Mouse (Mus musculus) frontal cortex, postnatal 10 days (tissue): Measurements from ENCODE around the gene Gata2.

ENCODE experiments used
- DNase-seq, 2 experiments: peaks; one replicate each; pipeline ENCODE4 v3.0.0; 2022; ENCODE audit warnings: low spot score in 2 of 2, mixed read lengths in 1 of 2

Gata2 gene

GRCm38 (mm10) chr6:88194978-88195325, 1.3 kb downstream of the Gata2 start:
- DNase-seq: no peak

GRCm38 (mm10) chr6:88196054-88196732, 2.5 kb downstream of the Gata2 start:
- DNase-seq: no peak

GRCm38 (mm10) chr6:88196733-88197312, 3.1 kb downstream of the Gata2 start:
- no peak for DNase-seq

GRCm38 (mm10) chr6:88197313-88198069, 3.8 kb downstream of the Gata2 start:
- DNase-seq: no peak

- no peak for DNase-seq
Measured at GRCm38 (mm10) chr6:88198070-88198940, 4.6 kb downstream of the Gata2 start.

- DNase-seq: no peak
Measured at GRCm38 (mm10) chr6:88199001-88199717, 5.5 kb downstream of the Gata2 start.

GRCm38 (mm10) chr6:88199718-88200692, 6.3 kb downstream of the Gata2 start:
- DNase-seq: no peak

- no peak for DNase-seq
Measured at GRCm38 (mm10) chr6:88200693-88201609, 7.3 kb downstream of the Gata2 start.

GRCm38 (mm10) chr6:88201926-88202700, 8.4 kb downstream of the Gata2 start:
- no peak for DNase-seq

GRCm38 (mm10) chr6:88202921-88203690, 9.4 kb downstream of the Gata2 start:
- DNase-seq: no peak

GRCm38 (mm10) chr6:88203791-88204405, 10.2 kb downstream of the Gata2 start:
- no peak for DNase-seq

GRCm38 (mm10) chr6:88204531-88205385, 11.1 kb downstream of the Gata2 start:
- no peak for DNase-seq

- no peak for DNase-seq
Measured at GRCm38 (mm10) chr6:88205386-88205700, 11.7 kb downstream of the Gata2 start.

GRCm38 (mm10) chr6:88205937-88206336, 12.2 kb downstream of the Gata2 start:
- no peak for DNase-seq

GRCm38 (mm10) chr6:88206566-88206965, 12.9 kb downstream of the Gata2 start:
- no peak for DNase-seq

- DNase-seq: no peak
Measured at GRCm38 (mm10) chr6:88207403-88208033, 13.8 kb downstream of the Gata2 start.
